Mouse (Mus musculus) midbrain, embryonic 11.5 days (tissue): ENCODE data around the gene Shc1. TPM values are rescaled to one million over a fixed set of nuclear protein-coding genes. Genes with fewer than 3 reads are reported as not detected.

Experiments used
- ATAC-seq: fragments of 200-750 bp; cut with Nextera tagmentation; 2 replicates; pipeline ENCODE4 v1.8.0; 2017; ENCODE audit warnings: moderate TSS enrichment, moderate library complexity; ENCODE audit not compliant: low FRiP score
- DNase-seq: peaks from one replicate; pipeline ENCODE4 v3.0.0; 2015; ENCODE audit warnings: low spot score; ENCODE audit errors: missing footprints
- H3K27ac ChIP-seq: fragments of 300-500 bp; sonication (generic); 2 replicates; pipeline ENCODE4 v1.5.1; 2014; ENCODE audit warnings: low read depth, low read length
- H3K27me3 ChIP-seq: fragments of 300-500 bp; sonication (generic); 2 replicates; pipeline ENCODE4 v1.6.1; 2014; ENCODE audit warnings: mild to moderate bottlenecking, low read length, moderate library complexity, mixed read lengths; ENCODE audit not compliant: control insufficient read depth, insufficient read depth
- H3K36me3 ChIP-seq: fragments of 300-500 bp; sonication (generic); 2 replicates; pipeline ENCODE4 v1.6.1; 2014; ENCODE audit warnings: mild to moderate bottlenecking, low read length, moderate library complexity, mixed read lengths; ENCODE audit not compliant: control insufficient read depth, insufficient read depth
- H3K4me1 ChIP-seq: fragments of 300-500 bp; sonication (generic); 2 replicates; pipeline ENCODE4 v1.6.1; 2014; ENCODE audit warnings: low read length; ENCODE audit not compliant: control insufficient read depth, insufficient read depth
- H3K4me2 ChIP-seq: fragments of 300-500 bp; sonication (generic); 2 replicates; pipeline ENCODE4 v1.6.1; 2014; ENCODE audit warnings: mild to moderate bottlenecking, moderate library complexity
- H3K4me3 ChIP-seq: fragments of 300-500 bp; sonication (generic); 2 replicates; pipeline ENCODE4 v1.5.1; 2014; ENCODE audit warnings: low read depth, low read length
- H3K9ac ChIP-seq: fragments of 300-500 bp; sonication (generic); 2 replicates; pipeline ENCODE4 v1.6.1; 2014; ENCODE audit warnings: low read length
- H3K9me3 ChIP-seq: fragments of 300-500 bp; sonication (generic); 2 replicates; pipeline ENCODE4 v1.6.1; 2016; ENCODE audit warnings: low read length; ENCODE audit not compliant: control insufficient read depth
- WGBS: fragments of 180-500 bp; shearing (Covaris S2); extraction: QIAGEN DNeasy Blood & Tissue Kit; methylation state at CpG from one replicate; pipeline ENCODE4 v1.1.7; 2014; 5-methylcytosine and 5-hydroxymethylcytosine counted together
- polyA plus RNA-seq: library from polyadenylated mRNA; unstranded; fragments of >200 nt; fragmentation: Nextera tagmentation; extraction: Ambion mirVana; gene quantifications from 2 replicates; pipeline ENCODE4 v1.2.1, GENCODE M21; 2014

The Shc1 gene
- polyA plus RNA-seq, 1 experiment from 2014 or later, result 23.4 TPM

DNA sequence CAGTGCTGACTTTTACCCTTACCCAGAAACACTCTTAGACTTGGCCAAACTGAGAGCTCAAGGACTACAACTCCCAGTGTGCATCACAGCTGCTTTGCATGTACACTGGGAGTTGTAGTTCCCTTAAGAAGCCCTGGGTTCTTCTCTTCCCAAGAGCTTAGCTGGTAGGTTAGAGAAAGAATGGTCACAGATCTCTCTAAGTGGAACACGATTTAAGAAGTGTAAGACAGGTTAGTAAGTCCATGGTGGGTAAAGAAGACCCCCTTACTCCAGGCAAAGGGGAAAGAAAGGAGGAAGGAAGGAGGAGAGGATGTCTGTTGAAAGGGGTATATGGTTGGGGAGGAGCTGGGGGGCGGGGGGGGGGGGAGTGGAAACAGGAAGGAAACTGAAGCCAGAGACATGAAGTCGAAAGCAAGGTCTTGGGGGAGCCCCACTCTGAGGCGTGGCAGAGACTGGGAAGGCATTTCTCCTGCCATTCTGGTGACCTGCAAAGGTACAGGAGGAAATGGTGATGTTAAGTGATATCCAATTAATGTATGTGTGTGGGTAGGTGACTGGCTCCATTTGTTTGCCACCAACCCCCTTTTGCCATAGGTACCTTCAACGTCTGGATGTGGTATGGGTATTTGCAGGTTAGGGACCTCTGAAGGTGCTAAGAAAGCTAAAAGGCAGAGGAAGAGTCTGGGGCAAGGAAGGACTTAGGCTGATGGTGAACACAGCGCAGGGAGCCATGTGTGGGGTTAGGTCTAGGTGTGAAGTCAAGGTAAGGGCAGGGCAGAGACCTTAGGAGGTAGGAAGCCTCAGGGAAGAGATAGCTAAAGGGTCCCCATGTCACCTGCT, 29.1 kb upstream of the Shc1 start:
- H3K4me3 ChIP-seq, result no peak overlapping the region
- H3K27ac ChIP-seq, result no peak overlapping the region
- H3K27me3 ChIP-seq, result peaks cover 11% of the 10 kb centered on the region
- peaks cover 33% of the 10 kb centered on the region for H3K4me1 ChIP-seq
- DNase-seq (no peak), ATAC-seq (no peak)
- H3K9me3 ChIP-seq, result no peaks in the 10 kb centered on the region
- 66% methylated on average over 6 of the region's 6 CpGs for WGBS
- H3K9ac ChIP-seq, result no peak overlapping the region
- no peak overlapping the region for H3K4me2 ChIP-seq
- H3K36me3 ChIP-seq, result no peaks in the 10 kb centered on the region

DNA sequence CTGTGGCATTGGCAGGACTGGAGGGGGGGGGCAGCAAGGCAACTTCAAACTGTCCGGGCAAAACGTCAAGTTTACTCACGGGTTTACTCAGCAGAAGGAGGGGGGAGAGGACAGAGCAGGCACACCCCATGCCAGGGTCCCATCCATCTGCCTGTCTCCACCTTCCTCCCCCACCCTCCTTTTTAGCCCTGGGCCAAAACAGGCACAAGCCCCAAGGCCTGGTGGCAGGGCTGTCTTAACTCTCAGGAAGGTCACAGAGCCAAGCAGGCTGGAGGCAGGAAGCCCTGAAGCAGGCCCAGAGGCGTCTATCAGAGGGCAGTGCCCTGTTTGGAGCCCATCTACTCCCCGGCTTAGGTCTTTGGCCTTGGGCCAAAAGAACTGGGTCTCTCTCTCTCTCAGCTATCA, 28.1 kb upstream of the Shc1 start:
- Histone ChIP-seq H3K27me3 (peaks cover 11% of the 10 kb centered on the region), H3K4me1 (peaks cover 33% of the 10 kb centered on the region)
- 61% methylated on average over 5 of the region's 5 CpGs for WGBS

DNA sequence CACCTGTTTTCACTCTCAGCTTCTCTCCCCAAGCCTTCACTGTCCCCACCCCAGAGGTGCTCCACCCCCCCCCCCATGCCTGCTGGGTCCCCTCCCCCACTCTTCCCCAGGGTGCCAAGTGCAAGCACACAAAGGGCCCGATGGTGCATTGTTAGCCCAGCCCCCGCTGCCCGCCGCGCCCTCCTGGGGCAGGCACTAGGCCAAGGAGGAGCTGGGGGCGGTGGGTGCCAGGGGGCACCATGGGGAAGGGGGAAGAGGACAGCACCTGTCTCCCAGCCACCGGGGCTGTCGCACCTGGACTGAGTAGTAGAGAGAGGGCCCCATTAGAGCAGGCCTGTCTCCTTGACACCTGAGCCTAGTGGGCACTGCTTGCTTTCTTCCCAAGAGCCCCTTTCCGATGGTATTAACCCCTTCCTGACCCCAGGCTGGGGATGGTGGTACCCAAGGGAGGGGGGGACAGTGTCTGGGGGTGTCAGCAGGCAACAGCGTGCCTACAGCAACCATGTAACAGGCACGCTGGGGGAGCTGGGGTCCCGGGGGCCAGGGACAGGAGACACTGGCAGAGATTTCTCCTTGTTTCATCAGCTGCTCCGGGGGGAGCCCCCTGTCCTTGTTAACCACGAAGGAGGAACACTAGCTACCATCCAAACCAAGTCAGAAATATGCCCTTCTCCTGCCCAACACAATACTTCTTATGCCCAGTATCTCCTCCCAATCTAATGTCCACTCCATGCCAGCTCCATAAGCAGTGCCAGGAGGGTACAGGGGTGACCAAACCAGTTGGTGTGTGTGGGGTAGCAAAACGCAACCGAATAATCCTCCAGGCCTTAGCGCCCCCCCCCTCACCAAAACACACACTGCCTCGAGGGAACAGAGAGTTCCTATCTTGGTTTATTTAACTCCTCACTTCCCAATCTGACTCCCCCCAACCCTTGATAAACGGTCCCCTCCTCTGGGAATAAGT, 27.3 kb upstream of the Shc1 start:
- Histone ChIP-seq H3K4me1 (peaks cover 38% of the 10 kb centered on the region), H3K9me3 (no peaks in the 10 kb centered on the region), H3K4me2 (peak overlapping the region; percentile 84), H3K27me3 (peaks cover 16% of the 10 kb centered on the region), H3K9ac (peak overlapping the region; percentile 60), H3K27ac (no peak overlapping the region), H3K4me3 (peak overlapping the region; percentile 44), H3K36me3 (no peaks in the 10 kb centered on the region)
- DNase-seq, result peak; percentile 92
- ATAC-seq, result no peak
- WGBS, result 11% methylated on average over 19 of the region's 19 CpGs

More for the DNA sequence above, 28.1 kb upstream of the Shc1 start:
- H3K4me2 ChIP-seq, result no peak overlapping the region
- H3K36me3 ChIP-seq, result no peaks in the 10 kb centered on the region
- ATAC-seq, result no peak
- H3K9ac ChIP-seq, result no peak overlapping the region
- no peak overlapping the region for H3K4me3 ChIP-seq
- H3K9me3 ChIP-seq, result no peaks in the 10 kb centered on the region
- no peak for DNase-seq
- no peak overlapping the region for H3K27ac ChIP-seq

DNA sequence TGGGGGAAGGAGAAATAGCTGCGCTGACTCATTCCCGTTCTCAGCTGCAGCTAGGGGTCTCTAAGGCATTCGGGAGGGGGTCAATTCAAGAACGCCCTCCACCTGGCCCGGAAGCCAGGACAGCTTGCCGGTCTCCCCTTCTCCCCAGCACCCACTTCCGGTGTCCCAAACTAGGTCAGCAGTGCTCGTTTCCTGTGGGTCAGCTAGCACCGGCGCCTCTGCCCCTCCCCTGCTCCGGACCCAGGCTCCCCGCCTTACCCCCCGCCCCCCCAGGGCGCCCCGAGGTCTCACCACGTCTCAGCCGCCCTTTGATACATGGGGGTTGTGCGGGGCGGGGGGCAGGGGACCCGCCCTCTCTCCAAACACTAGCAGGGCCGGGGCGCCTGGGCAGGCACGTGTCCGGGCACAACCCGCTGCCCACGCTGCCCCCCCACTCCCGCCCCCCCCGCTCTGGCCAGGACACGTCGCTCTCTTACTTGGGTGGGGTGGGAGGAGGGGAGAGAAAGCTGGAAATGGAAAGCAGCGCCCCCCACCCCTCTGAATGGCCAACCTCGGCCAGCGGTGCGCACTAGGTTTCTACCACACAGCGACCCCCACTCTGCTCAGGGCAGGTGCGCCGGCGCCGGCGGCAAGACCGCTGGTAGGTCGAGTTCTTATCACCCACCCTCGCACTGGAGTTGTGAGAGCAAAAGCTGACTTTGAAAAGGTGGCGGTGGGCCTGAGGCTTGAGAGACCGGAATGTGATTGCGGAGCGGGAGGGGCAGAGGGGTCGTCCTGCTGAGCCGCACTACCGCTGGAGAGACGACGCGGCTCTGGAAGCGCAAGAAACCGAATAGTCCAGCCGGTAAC, 26.4 kb upstream of the Shc1 start:
- no peaks in the 10 kb centered on the region for H3K9me3 ChIP-seq
- H3K4me2 ChIP-seq, result peak overlapping the region; percentile 84
- no peak overlapping the region for H3K27ac ChIP-seq
- H3K9ac ChIP-seq, result peak overlapping the region; percentile 60
- H3K4me1 ChIP-seq, result peaks cover 41% of the 10 kb centered on the region
- peak overlapping the region; percentile 44 for H3K4me3 ChIP-seq
- H3K36me3 ChIP-seq, result no peaks in the 10 kb centered on the region
- under 1% methylated on average over 56 of the region's 56 CpGs for WGBS
- ATAC-seq (no peak), DNase-seq (peak; percentile 95)
- H3K27me3 ChIP-seq, result peaks cover 16% of the 10 kb centered on the region

DNA sequence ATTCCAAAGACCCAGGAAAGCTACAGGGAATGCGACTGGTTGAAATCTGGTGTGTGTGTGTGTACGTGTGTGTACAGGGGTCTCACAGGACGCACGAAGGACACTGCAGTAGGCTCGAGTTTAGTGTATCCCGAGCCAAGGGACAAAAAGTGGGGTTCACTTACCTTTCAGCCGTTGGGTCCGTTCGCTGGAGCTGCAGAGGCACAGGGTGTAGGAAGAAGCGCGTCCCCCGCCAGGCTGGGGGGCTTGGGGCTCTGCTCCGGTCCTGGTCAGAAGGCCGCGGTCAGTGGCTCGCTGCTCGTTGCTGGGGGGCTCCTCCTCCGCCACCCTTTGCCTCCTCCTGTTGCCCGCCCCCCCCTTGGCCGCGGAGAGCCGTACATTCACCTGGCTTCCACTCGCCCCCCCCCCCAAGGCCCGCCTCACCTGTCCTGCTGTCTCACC, 25.4 kb upstream of the Shc1 start:
- Histone ChIP-seq H3K9ac (peak overlapping the region; percentile 27; the same call in 1 of the 2 replicates), H3K27ac (no peak overlapping the region), H3K4me3 (peak overlapping the region; percentile 44), H3K9me3 (no peaks in the 10 kb centered on the region), H3K27me3 (peaks cover 16% of the 10 kb centered on the region), H3K4me1 (peaks cover 41% of the 10 kb centered on the region), H3K36me3 (no peaks in the 10 kb centered on the region), H3K4me2 (peak overlapping the region; percentile 84)
- WGBS, result under 1% methylated on average over 14 of the region's 24 CpGs
- DNase-seq (peak; percentile 92), ATAC-seq (no peak)

DNA sequence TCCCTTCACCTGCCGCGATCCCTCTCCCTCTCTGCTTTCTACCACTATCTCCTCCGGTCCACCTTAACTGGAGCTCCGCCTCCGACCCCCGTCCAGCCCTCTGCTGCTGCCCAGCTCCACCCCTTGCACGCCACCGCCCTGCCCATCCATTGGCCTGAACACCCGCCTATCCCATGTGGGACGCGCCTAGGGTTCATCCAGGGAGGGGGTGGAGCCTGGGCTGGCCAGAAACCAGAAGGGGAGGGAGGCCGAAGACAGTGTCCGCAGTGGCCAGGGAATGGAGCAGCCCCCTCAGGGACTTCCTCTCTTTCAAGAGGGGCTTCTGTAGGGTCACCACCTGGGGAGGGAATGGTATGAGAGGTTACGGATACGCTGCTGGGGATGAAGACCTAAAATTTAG, 24.6 kb upstream of the Shc1 start:
- H3K9me3 ChIP-seq, result no peaks in the 10 kb centered on the region
- peaks cover 41% of the 10 kb centered on the region for H3K4me1 ChIP-seq
- peak overlapping the region; percentile 62; the same call in 1 of the 2 replicates for H3K27ac ChIP-seq
- 1% methylated on average over 15 of the region's 15 CpGs for WGBS
- DNase-seq (no peak), ATAC-seq (peak; percentile 95)
- H3K36me3 ChIP-seq, result no peaks in the 10 kb centered on the region
- H3K4me3 ChIP-seq, result peak overlapping the region; percentile 44
- H3K9ac ChIP-seq, result peak overlapping the region; percentile 53
- peaks cover 16% of the 10 kb centered on the region for H3K27me3 ChIP-seq
- H3K4me2 ChIP-seq, result peak overlapping the region; percentile 84

DNA sequence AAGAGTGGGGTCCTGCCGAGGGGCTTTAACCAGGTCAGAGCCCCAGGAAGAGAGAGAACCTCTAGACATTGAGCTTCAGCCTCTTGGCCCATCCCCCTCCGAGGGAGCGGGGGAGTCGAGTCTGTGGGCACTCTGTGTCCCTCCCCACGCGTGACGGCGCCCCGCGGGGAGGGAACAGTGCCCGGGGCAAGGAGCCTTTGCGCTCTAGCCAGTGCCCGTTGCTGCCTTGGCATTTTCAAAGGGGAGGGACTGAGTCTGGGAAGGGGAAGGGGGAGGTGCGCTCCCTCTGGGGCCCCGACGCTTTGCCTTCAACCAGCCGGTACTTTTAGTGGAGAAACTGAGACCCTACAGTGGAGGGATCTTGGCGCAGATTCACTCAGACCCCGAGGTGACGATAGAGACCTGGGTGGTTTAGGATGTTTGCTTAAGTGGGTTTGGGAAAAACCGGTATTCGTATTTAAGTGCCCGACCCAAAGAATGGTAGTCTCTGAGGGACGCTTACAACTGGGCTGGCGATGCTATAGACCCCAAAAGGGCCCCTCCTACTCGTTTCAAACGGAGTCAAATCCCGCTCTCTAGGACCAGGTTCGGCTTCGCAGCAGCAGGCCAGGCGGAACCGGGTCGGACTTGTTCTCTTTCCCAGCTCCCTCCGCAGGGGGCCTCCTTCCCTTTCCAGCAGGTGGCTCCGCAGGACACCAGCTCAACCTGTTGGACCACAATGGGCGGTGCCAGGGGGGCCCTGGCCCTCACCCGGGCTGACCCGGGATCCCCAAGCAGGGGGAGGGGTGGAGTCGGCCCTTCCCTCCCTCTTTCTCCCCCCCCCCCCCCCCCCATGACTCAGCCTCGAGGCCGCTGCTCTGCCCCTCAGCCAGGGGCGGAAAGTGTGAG, 24.0 kb upstream of the Shc1 start, which contains the start of gene Zbtb7b:
Zbtb7b (minus strand) TSS at position 771 of the 888 bp plus-strand sequence.
- DNase-seq, result peak; percentile 98

More for the DNA sequence above, 24.0 kb upstream of the Shc1 start, which contains the start of gene Zbtb7b:
- peak; percentile 53 for ATAC-seq
- peak within 1 kb of the TSS; percentile 62; the same call in 1 of the 2 replicates for H3K27ac ChIP-seq
- WGBS, result under 1% methylated on average over 42 of the region's 42 CpGs
- peak within 1 kb of the TSS; percentile 84 for H3K4me2 ChIP-seq
- H3K4me1 ChIP-seq, result peaks cover 41% of the 10 kb centered on the region
- H3K27me3 ChIP-seq, result peaks cover 16% of the 10 kb centered on the region
- H3K9me3 ChIP-seq, result no peaks in the 10 kb centered on the region
- peak within 1 kb of the TSS; percentile 53 for H3K9ac ChIP-seq
- H3K4me3 ChIP-seq, result peak within 1 kb of the TSS; percentile 42
- no peaks in the 10 kb centered on the region for H3K36me3 ChIP-seq
